Mouse (Mus musculus): Measurements from ENCODE around the gene Sik1. TPM values are rescaled to one million over a fixed set of nuclear protein-coding genes. Genes with fewer than 3 reads are reported as not detected.

Gene Sik1
- polyA plus RNA-seq, 2 experiments, result 19.9 to 26.9 TPM

GRCm38 (mm10) chr17:31874691-31875090 is 19.1 kb upstream of the Sik1 start:
- TF ChIP-seq POLR2A (IDR thresholded peaks at IDR 0.05; ENCODE audit: borderline replicate concordance, extremely low read depth, insufficient read depth, insufficient read length), result no peak
- WGBS, result 74% methylated on average over 12 of the region's 12 CpGs
- H3K36me3 ChIP-seq (ENCODE audit: control insufficient read depth, insufficient read depth, low read length), result no peaks in the 10 kb centered on the region
- no peak overlapping the region for H3K4me2 ChIP-seq (replicated peaks; ENCODE audit: low read depth, low read length, severe bottlenecking)
- H3K27ac ChIP-seq (replicated peaks; ENCODE audit: low read depth, low read length), result no peak overlapping the region
- peaks cover 15% of the 10 kb centered on the region for H3K4me1 ChIP-seq (ENCODE audit: control insufficient read depth, insufficient read depth, low read length)
- H3K9ac ChIP-seq (ENCODE audit: low read depth, low read length, severe bottlenecking), result no peak overlapping the region
- ATAC-seq (ENCODE audit: low FRiP score, low read depth), result no peak
- DNase-seq (ENCODE audit: low spot score), result no peak
- no peak overlapping the region for H3K4me3 ChIP-seq (replicated peaks; ENCODE audit: low read length)
- H3K27me3 ChIP-seq (ENCODE audit: control insufficient read depth, insufficient read depth, low read length), result no peaks in the 10 kb centered on the region
- no peaks in the 10 kb centered on the region for H3K9me3 ChIP-seq (ENCODE audit: control insufficient read depth, low read length)

- Histone ChIP-seq H3K4me1 (ENCODE audit: control insufficient read depth, insufficient read depth, low read length) (peaks cover 15% of the 10 kb centered on the region), H3K4me3 (replicated peaks; ENCODE audit: low read length) (no peak overlapping the region), H3K9me3 (ENCODE audit: control insufficient read depth, low read length) (no peaks in the 10 kb centered on the region), H3K4me2 (replicated peaks; ENCODE audit: low read depth, low read length, severe bottlenecking) (no peak overlapping the region), H3K27ac (replicated peaks; ENCODE audit: low read depth, low read length) (no peak overlapping the region), H3K27me3 (ENCODE audit: control insufficient read depth, insufficient read depth, low read length) (no peaks in the 10 kb centered on the region), H3K9ac (ENCODE audit: low read depth, low read length, severe bottlenecking) (no peak overlapping the region), H3K36me3 (ENCODE audit: control insufficient read depth, insufficient read depth, low read length) (no peaks in the 10 kb centered on the region)
- DNase-seq (ENCODE audit: low spot score) (no peak), ATAC-seq (ENCODE audit: low FRiP score, low read depth) (no peak)
- no peak for TF ChIP-seq POLR2A (IDR thresholded peaks at IDR 0.05; ENCODE audit: borderline replicate concordance, extremely low read depth, insufficient read depth, insufficient read length)
- WGBS, result 60% methylated on average over 8 of the region's 8 CpGs
Measured at GRCm38 (mm10) chr17:31873973-31874372, 18.4 kb upstream of the Sik1 start.

- H3K27ac ChIP-seq (replicated peaks; ENCODE audit: low read depth, low read length), result no peak overlapping the region
Measured at GRCm38 (mm10) chr17:31873185-31873870, 17.7 kb upstream of the Sik1 start.

GRCm38 (mm10) chr17:31872826-31873165 is 17.2 kb upstream of the Sik1 start:
- Histone ChIP-seq H3K27ac (replicated peaks; ENCODE audit: low read depth, low read length) (no peak overlapping the region), H3K27me3 (ENCODE audit: control insufficient read depth, insufficient read depth, low read length) (no peaks in the 10 kb centered on the region), H3K4me3 (replicated peaks; ENCODE audit: low read length) (no peak overlapping the region), H3K9me3 (ENCODE audit: control insufficient read depth, low read length) (no peaks in the 10 kb centered on the region), H3K9ac (ENCODE audit: low read depth, low read length, severe bottlenecking) (no peak overlapping the region), H3K36me3 (ENCODE audit: control insufficient read depth, insufficient read depth, low read length) (no peaks in the 10 kb centered on the region), H3K4me2 (replicated peaks; ENCODE audit: low read depth, low read length, severe bottlenecking) (no peak overlapping the region), H3K4me1 (ENCODE audit: control insufficient read depth, insufficient read depth, low read length) (peaks cover 15% of the 10 kb centered on the region)
- ATAC-seq (ENCODE audit: low FRiP score, low read depth) (no peak), DNase-seq (ENCODE audit: low spot score) (no peak)
- no peak for TF ChIP-seq POLR2A (IDR thresholded peaks at IDR 0.05; ENCODE audit: borderline replicate concordance, extremely low read depth, insufficient read depth, insufficient read length)
- WGBS, result 68% methylated on average over 7 of the region's 7 CpGs

More at GRCm38 (mm10) chr17:31873185-31873870, 17.7 kb upstream of the Sik1 start:
- ATAC-seq (ENCODE audit: low FRiP score, low read depth) (no peak), DNase-seq (ENCODE audit: low spot score) (no peak)
- Histone ChIP-seq H3K4me3 (replicated peaks; ENCODE audit: low read length) (no peak overlapping the region), H3K9ac (ENCODE audit: low read depth, low read length, severe bottlenecking) (no peak overlapping the region), H3K9me3 (ENCODE audit: control insufficient read depth, low read length) (no peaks in the 10 kb centered on the region), H3K4me2 (replicated peaks; ENCODE audit: low read depth, low read length, severe bottlenecking) (no peak overlapping the region), H3K4me1 (ENCODE audit: control insufficient read depth, insufficient read depth, low read length) (peaks cover 15% of the 10 kb centered on the region), H3K36me3 (ENCODE audit: control insufficient read depth, insufficient read depth, low read length) (no peaks in the 10 kb centered on the region), H3K27me3 (ENCODE audit: control insufficient read depth, insufficient read depth, low read length) (no peaks in the 10 kb centered on the region)
- WGBS, result 71% methylated on average over 8 of the region's 8 CpGs
- no peak for TF ChIP-seq POLR2A (IDR thresholded peaks at IDR 0.05; ENCODE audit: borderline replicate concordance, extremely low read depth, insufficient read depth, insufficient read length)

- no peak overlapping the region for H3K9ac ChIP-seq (ENCODE audit: low read depth, low read length, severe bottlenecking)
- H3K4me1 ChIP-seq (ENCODE audit: control insufficient read depth, insufficient read depth, low read length), result peaks cover 9% of the 10 kb centered on the region
- no peak overlapping the region for H3K4me2 ChIP-seq (replicated peaks; ENCODE audit: low read depth, low read length, severe bottlenecking)
- H3K27me3 ChIP-seq (ENCODE audit: control insufficient read depth, insufficient read depth, low read length), result no peaks in the 10 kb centered on the region
- DNase-seq (ENCODE audit: low spot score) (no peak), ATAC-seq (ENCODE audit: low FRiP score, low read depth) (no peak)
- H3K4me3 ChIP-seq (replicated peaks; ENCODE audit: low read length), result no peak overlapping the region
- TF ChIP-seq POLR2A (IDR thresholded peaks at IDR 0.05; ENCODE audit: borderline replicate concordance, extremely low read depth, insufficient read depth, insufficient read length), result no peak
- no peaks in the 10 kb centered on the region for H3K36me3 ChIP-seq (ENCODE audit: control insufficient read depth, insufficient read depth, low read length)
- 81% methylated on average over 14 of the region's 14 CpGs for WGBS
- H3K27ac ChIP-seq (replicated peaks; ENCODE audit: low read depth, low read length), result no peak overlapping the region
- H3K9me3 ChIP-seq (ENCODE audit: control insufficient read depth, low read length), result no peaks in the 10 kb centered on the region
Measured at GRCm38 (mm10) chr17:31871968-31872825, 16.6 kb upstream of the Sik1 start.

Data from limb, embryonic 14.5 days (tissue).